Mouse (Mus musculus) lung, embryonic 15.5 days (tissue): Measurements from ENCODE around the gene R3hdml. TPM values are rescaled to one million over a fixed set of nuclear protein-coding genes. Genes with fewer than 3 reads are reported as not detected.

Experiments used
- ATAC-seq: fragments of 200-750 bp; cut with Nextera tagmentation; 2 replicates; pipeline ENCODE4 v1.8.0; 2017; ENCODE audit warnings: moderate number of reproducible peaks, borderline replicate concordance; ENCODE audit not compliant: low FRiP score, low TSS enrichment; ENCODE audit errors: extremely low read depth
- H3K27ac ChIP-seq: fragments of 300-500 bp; sonication (generic); 2 replicates; pipeline ENCODE4 v1.5.1; 2015; ENCODE audit warnings: moderate library complexity, mild to moderate bottlenecking, inconsistent platforms
- H3K27me3 ChIP-seq: fragments of 300-500 bp; sonication (generic); 2 replicates; pipeline ENCODE4 v1.6.1; 2015; ENCODE audit warnings: inconsistent platforms
- H3K36me3 ChIP-seq: fragments of 300-500 bp; sonication (generic); 2 replicates; pipeline ENCODE4 v1.6.1; 2015; ENCODE audit warnings: inconsistent platforms
- H3K4me1 ChIP-seq: fragments of 300-500 bp; sonication (generic); 2 replicates; pipeline ENCODE4 v1.6.1; 2015; ENCODE audit warnings: inconsistent platforms
- H3K4me2 ChIP-seq: fragments of 300-500 bp; sonication (generic); 2 replicates; pipeline ENCODE4 v1.6.1; 2015; ENCODE audit warnings: inconsistent platforms, mild to moderate bottlenecking, moderate library complexity
- H3K4me3 ChIP-seq: fragments of 300-500 bp; sonication (generic); 2 replicates; pipeline ENCODE4 v1.5.1; 2015; ENCODE audit warnings: mild to moderate bottlenecking, inconsistent platforms
- H3K9ac ChIP-seq: fragments of 300-500 bp; sonication (generic); 2 replicates; pipeline ENCODE4 v1.6.1; 2015; ENCODE audit warnings: inconsistent platforms
- H3K9me3 ChIP-seq: fragments of 300-500 bp; sonication (generic); 2 replicates; pipeline ENCODE4 v1.6.1; 2016; ENCODE audit warnings: inconsistent platforms
- WGBS: fragments of 180-500 bp; shearing (Covaris S2); methylation state at CpG from one replicate; pipeline ENCODE4 v1.1.7; 2015; 5-methylcytosine and 5-hydroxymethylcytosine counted together
- polyA plus RNA-seq: library from polyadenylated mRNA; unstranded; fragments of >200 nt; fragmentation: Nextera tagmentation; extraction: Ambion mirVana; gene quantifications from 2 replicates; pipeline ENCODE4 v1.2.1, GENCODE M21; 2015

R3hdml gene
- polyA plus RNA-seq, 1 experiment from 2014 or later = 0.14 TPM

DNA sequence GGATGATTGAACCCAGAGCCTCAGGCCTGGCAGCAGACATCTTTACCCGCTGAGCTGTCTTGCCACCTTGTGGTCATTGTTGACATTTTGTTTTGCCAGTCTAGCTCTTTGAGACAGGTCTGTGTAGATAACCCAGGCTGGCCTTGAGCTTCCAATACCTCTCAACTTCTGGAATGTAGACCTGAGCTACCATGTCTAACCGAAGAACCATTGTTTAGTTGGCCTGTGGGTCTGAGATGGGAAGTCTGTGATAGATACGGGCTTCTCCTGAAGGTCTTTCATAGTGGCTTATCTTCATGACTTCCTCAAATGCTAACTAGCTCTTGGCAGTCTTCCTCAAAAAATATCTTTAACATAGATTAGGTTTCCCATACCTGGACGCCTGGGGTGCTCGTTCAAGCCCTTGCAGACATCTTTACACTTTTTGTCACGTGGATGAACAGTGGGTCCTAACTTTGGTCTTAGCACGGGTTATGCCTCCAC is 33.7 kb downstream of the R3hdml start:
- no peak overlapping the region for H3K4me3 ChIP-seq
- no peak overlapping the region for H3K4me2 ChIP-seq
- no peaks in the 10 kb centered on the region for H3K4me1 ChIP-seq
- 83% methylated on average over 7 of the region's 7 CpGs for WGBS
- H3K36me3 ChIP-seq = no peaks in the 10 kb centered on the region
- no peak for ATAC-seq
- H3K9ac ChIP-seq = no peak overlapping the region
- H3K27me3 ChIP-seq = no peaks in the 10 kb centered on the region
- H3K27ac ChIP-seq = no peak overlapping the region
- no peaks in the 10 kb centered on the region for H3K9me3 ChIP-seq

DNA sequence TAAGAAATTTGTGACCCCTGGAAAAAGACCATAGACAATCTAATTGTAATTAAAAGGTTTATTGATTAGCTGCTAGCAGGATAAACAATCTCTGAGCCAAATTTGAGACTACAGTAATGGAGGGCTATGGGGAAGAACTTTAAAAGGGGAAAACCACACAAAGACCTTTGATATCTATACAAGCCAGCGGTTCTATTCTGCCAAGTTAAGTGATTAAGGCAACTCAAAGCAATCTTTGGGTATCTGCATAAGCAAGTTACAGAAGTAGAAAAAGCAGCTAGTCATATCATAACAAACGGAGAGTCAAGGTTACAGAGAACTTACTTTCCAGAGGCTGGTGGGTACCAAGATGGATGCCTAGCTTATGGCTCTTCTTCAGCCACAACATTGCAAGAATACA is 35.4 kb downstream of the R3hdml start:
- Histone ChIP-seq H3K4me2 (no peak overlapping the region), H3K9me3 (no peaks in the 10 kb centered on the region), H3K9ac (no peak overlapping the region), H3K4me1 (no peaks in the 10 kb centered on the region), H3K4me3 (no peak overlapping the region), H3K27ac (no peak overlapping the region), H3K36me3 (no peaks in the 10 kb centered on the region), H3K27me3 (no peaks in the 10 kb centered on the region)
- ATAC-seq = no peak
- 75% methylated on average over 2 of the region's 2 CpGs for WGBS

DNA sequence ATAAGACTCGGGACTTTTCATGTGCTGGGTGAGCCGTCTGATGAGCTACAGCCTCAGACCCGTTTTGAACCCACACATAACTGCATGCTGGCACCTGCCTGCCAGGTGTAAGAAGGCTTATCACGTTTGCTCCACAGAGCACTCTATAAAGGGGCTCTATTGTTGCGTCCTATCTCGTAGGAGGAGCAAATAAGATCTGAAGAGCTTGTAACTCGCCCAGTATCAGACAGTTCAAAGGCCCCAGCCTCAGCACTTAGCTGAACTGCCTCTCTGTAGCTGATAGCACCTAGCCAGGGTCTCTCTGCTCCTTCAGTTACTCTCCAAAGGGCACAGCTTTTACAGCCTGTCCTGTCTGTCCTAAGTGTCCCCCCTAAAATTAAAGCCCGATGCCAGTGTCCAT is 38.3 kb downstream of the R3hdml start:
- Histone ChIP-seq H3K36me3 (no peaks in the 10 kb centered on the region), H3K27ac (no peak overlapping the region), H3K4me3 (no peak overlapping the region), H3K9me3 (no peaks in the 10 kb centered on the region), H3K27me3 (no peaks in the 10 kb centered on the region), H3K4me1 (0 out of 2 replicates have a peak, but pooled peaks cover 4% of the 10 kb centered on the region), H3K9ac (no peak overlapping the region), H3K4me2 (no peak overlapping the region)
- no peak for ATAC-seq
- WGBS = 33% methylated on average over 8 of the region's 8 CpGs

DNA sequence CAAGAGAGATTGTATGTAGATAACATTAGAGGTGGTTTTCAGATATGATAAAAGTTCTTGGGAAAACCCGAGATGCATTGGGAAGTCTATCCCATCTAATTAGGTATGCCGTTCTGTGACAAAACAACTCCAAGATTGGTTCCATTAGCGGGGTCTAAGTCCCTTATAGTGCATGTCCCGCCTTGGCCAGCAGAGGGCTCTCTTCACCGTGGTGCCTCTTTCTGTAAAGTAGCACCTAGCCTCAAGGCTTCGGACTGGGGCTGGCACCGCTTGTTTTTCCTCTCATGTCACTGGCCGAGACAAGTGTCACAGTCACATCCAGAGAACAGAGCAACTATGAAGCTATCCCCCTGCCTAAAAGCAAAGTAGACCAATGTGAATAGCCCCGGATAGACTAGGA is 39.8 kb downstream of the R3hdml start:
- Histone ChIP-seq H3K27me3 (0 out of 2 replicates have a peak, but pooled peaks cover 7% of the 10 kb centered on the region), H3K36me3 (no peaks in the 10 kb centered on the region), H3K4me3 (no peak overlapping the region), H3K9ac (no peak overlapping the region), H3K27ac (no peak overlapping the region), H3K4me2 (no peak overlapping the region), H3K4me1 (0 out of 2 replicates have a peak, but pooled peaks cover 4% of the 10 kb centered on the region), H3K9me3 (no peaks in the 10 kb centered on the region)
- ATAC-seq = no peak
- 11% methylated on average over 9 of the region's 9 CpGs for WGBS

DNA sequence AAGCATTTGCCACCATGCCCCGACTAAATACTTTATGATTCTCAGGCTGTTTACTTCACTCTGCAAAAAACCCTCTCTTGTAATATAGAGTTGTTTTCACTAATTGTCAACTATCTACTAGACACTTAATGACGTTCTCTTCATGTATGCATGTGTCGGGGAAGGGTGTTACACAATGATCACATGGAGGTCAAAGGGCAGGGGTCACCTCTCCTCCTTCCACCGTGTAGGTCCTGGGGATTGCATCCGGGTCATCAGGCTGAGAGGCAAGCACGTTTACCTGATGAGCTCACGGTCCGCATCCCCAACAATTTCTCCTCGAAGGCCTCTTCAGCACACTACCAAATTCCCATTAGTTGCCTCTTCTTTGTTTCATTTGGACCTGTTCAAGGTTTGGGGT is 41.1 kb downstream of the R3hdml start:
- WGBS = 74% methylated on average over 9 of the region's 9 CpGs
- ATAC-seq = no peak
- Histone ChIP-seq H3K36me3 (no peaks in the 10 kb centered on the region), H3K4me3 (no peak overlapping the region), H3K9ac (no peak overlapping the region), H3K9me3 (no peaks in the 10 kb centered on the region), H3K4me1 (0 out of 2 replicates have a peak, but pooled peaks cover 4% of the 10 kb centered on the region), H3K27me3 (0 out of 2 replicates have a peak, but pooled peaks cover 7% of the 10 kb centered on the region), H3K4me2 (no peak overlapping the region), H3K27ac (no peak overlapping the region)

DNA sequence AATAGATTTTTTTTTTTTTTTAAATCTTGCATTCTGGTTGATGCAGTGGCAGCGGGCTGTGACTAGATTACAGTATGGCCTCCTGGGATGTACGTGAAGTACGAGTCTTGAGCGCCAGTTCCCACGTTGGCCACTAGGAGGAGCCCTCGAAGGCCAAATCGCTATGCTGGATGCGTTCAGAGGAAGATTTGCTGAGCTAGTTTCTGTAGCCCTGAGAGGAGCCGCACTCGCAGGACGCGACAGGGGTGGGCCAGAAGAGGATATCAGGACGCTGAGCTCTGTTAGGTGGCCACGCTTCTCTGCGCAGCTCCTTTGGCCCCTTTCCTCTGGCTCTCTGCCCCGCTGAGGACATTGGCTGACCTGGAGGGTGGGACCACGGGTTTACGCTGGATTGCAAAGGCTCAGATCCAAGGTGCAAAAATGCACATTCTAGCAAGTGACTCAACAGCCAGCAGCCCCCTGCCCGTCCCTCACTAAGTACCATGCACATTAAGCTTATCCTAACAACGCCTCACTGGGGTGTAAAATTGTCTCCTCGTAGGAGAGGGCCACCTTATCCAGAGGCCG is 42.9 kb downstream of the R3hdml start:
- 8% methylated on average over 22 of the region's 22 CpGs for WGBS
- H3K4me2 ChIP-seq = peak overlapping the region; percentile 62
- H3K9me3 ChIP-seq = no peaks in the 10 kb centered on the region
- ATAC-seq = peak; percentile 72
- H3K9ac ChIP-seq = peak overlapping the region; percentile 32; the same call in 1 of the 2 replicates
- no peaks in the 10 kb centered on the region for H3K36me3 ChIP-seq
- H3K27me3 ChIP-seq = 0 out of 2 replicates have a peak, but pooled peaks cover 7% of the 10 kb centered on the region
- H3K27ac ChIP-seq = no peak overlapping the region
- H3K4me3 ChIP-seq = peak overlapping the region; percentile 25
- 0 out of 2 replicates have a peak, but pooled peaks cover 4% of the 10 kb centered on the region for H3K4me1 ChIP-seq

DNA sequence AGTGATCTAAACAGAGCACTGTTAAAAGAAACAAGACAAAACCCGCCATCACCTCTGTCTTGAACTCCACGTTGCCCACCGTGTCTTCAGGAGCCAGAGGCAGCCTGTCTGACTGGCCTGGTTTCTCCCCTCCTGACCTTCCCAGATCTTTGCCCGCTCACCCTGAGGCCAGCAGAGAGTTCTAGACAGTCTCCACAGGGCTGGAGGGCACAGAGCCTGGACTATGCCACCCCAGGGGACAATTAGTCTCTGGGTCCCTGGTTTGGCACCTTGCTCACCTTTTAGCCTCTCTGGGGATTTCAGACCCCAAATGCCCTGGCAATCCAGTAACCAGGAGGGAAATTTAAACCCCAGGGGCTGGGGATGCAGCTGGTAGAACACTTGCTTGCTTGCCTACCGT is 45.3 kb downstream of the R3hdml start:
- H3K9ac ChIP-seq = no peak overlapping the region
- H3K36me3 ChIP-seq = no peaks in the 10 kb centered on the region
- no peak overlapping the region for H3K4me2 ChIP-seq
- no peak overlapping the region for H3K4me3 ChIP-seq
- no peak for ATAC-seq
- H3K27me3 ChIP-seq = 0 out of 2 replicates have a peak, but pooled peaks cover 7% of the 10 kb centered on the region
- H3K9me3 ChIP-seq = no peaks in the 10 kb centered on the region
- 0 out of 2 replicates have a peak, but pooled peaks cover 4% of the 10 kb centered on the region for H3K4me1 ChIP-seq
- no peak overlapping the region for H3K27ac ChIP-seq
- WGBS = 62% methylated on average over 5 of the region's 5 CpGs

DNA sequence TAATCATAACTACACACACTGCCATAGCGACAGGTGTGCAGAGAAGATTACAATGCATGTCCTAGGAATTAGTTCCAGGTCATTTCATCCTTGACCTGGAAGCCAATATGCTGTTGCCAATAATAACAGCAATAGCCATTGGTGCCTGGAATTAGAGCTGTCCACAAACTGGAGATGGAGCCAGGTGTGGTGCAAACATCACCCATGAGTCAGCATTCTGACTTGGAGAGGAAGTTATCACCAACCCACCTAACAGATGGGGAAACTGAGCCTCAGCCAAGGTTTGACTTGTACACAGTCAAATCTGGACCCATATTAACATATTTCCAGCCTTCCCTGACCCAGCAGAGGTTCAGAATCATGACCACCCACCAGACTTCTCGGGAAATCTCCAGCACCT is 46.3 kb downstream of the R3hdml start:
- no peak for ATAC-seq
- Histone ChIP-seq H3K4me2 (no peak overlapping the region), H3K4me3 (no peak overlapping the region), H3K4me1 (0 out of 2 replicates have a peak, but pooled peaks cover 4% of the 10 kb centered on the region), H3K9ac (no peak overlapping the region), H3K9me3 (no peaks in the 10 kb centered on the region), H3K27me3 (0 out of 2 replicates have a peak, but pooled peaks cover 7% of the 10 kb centered on the region), H3K36me3 (no peaks in the 10 kb centered on the region), H3K27ac (no peak overlapping the region)
- whole genome bisulfite sequencing = 79% methylated on average over 2 of the region's 2 CpGs

DNA sequence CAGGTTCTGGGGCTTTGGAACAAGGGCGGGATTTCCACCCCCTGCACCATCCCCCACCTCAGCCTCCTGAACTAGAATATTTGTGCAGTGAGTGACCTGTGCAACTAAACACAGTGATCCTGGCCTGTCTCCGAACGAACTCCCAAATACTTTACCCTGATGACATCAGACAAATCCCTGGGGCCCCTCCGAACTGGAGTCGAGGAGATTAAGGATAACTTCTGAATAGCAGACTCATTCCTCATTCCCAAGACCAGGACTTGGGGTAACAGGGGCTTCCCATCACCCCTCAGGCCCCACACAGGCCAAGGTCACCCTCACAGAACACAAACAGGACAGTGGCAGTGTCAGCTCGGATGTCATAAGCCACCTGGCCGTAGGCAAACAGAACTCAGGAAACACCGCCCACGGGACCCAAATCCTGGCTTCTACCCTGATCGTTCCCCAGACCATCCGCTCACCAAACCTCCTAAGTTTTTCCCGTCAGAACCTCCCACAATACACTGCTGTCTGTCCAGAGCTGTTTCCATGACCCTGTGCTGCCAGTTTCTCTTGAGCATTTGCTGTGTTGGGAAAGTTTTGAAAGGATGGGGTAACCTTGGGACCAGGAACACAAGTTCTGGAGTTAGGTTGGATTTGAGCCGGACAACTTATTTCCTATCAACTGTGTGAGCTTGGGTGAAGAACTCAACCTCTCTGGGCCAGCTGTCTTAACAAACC is 47.4 kb downstream of the R3hdml start:
- no peak overlapping the region for H3K4me2 ChIP-seq
- H3K4me3 ChIP-seq = no peak overlapping the region
- no peaks in the 10 kb centered on the region for H3K9me3 ChIP-seq
- H3K27me3 ChIP-seq = 0 out of 2 replicates have a peak, but pooled peaks cover 7% of the 10 kb centered on the region
- no peak overlapping the region for H3K27ac ChIP-seq
- H3K9ac ChIP-seq = no peak overlapping the region
- 0 out of 2 replicates have a peak, but pooled peaks cover 4% of the 10 kb centered on the region for H3K4me1 ChIP-seq
- 46% methylated on average over 13 of the region's 13 CpGs for WGBS
- no peak for ATAC-seq
- no peaks in the 10 kb centered on the region for H3K36me3 ChIP-seq

DNA sequence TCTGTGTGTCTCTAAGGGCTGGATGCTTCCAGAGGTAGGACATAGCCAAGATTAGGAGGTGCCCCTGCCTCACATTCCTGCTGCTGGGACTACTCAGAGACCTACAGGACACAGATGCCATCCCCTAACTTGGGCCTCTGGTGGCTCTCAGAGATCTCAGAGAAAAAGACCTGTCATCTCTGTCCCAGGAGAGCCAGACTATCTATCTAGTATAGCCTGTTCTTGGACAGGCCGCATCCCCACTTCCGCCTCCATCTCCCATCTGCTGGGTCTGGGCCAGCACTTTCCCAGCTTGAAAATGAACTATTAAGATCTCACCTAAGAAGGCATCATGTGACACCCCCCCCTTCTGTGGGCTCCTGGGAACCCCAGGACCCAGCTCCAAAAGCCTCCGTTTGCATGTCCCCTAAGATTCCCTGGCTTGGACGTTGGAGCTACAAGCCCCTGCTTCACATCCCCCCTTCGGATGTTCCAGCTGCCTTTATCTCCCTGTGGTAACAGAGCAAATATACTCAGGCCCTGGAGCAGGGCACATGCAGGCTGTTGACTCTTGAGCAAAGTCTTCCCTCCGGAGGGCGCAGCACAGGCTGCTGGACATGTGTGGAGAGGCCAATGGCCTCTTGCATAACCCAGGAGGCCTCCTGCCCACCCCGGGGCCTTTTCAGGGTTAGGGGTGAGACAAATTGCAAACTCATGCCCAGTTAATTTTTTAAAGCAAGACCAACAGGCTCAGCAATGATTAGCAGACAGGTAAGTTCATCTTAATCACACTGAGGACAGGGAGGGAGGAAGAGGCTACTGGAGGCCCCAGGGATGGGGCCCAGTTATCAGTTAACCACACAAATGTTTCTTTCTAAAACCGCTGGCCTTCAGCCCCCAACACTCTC is 48.4 kb downstream of the R3hdml start:
- H3K9me3 ChIP-seq = no peaks in the 10 kb centered on the region
- H3K27ac ChIP-seq = no peak overlapping the region
- no peak overlapping the region for H3K4me2 ChIP-seq
- H3K27me3 ChIP-seq = 0 out of 2 replicates have a peak, but pooled peaks cover 7% of the 10 kb centered on the region
- H3K9ac ChIP-seq = no peak overlapping the region
- WGBS = 62% methylated on average over 9 of the region's 9 CpGs
- no peak for ATAC-seq
- H3K4me1 ChIP-seq = no peaks in the 10 kb centered on the region
- H3K4me3 ChIP-seq = no peak overlapping the region
- H3K36me3 ChIP-seq = no peaks in the 10 kb centered on the region

DNA sequence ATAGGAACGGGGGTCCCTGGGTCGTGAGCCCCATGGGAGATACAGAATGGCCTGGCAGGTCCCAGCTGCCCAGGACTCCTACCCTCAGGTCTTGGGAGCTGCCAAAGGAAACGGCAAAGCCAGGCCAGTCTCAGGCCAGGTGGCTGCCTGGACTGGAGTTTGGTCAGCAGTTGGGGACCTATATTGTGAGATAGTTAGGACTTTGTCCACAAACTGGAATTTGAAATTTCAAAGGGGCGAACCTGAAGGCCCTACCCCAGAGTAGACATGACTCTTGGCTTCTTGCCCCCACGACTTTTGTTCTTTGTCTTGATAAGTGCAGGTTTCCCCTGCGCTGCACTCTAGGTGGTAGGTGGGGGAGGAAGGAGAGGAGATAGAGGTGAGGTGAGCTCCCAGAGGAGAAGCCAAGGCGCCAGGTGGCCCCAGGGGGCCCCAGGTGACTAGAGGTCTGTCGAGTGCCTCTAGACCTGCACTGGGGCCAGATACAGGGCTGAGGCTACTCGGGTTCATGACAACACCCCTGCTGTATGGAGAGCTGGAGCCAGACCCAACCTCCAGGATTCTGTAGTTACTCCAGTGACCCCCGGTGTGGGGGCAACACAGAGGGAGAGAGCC is 49.6 kb downstream of the R3hdml start:
- H3K9ac ChIP-seq = no peak overlapping the region
- no peaks in the 10 kb centered on the region for H3K27me3 ChIP-seq
- H3K4me1 ChIP-seq = no peaks in the 10 kb centered on the region
- 59% methylated on average over 10 of the region's 10 CpGs for WGBS
- no peaks in the 10 kb centered on the region for H3K9me3 ChIP-seq
- no peak overlapping the region for H3K27ac ChIP-seq
- no peak; the same call in 1 of the 2 replicates for ATAC-seq
- H3K4me3 ChIP-seq = no peak overlapping the region
- no peak overlapping the region for H3K4me2 ChIP-seq
- H3K36me3 ChIP-seq = no peaks in the 10 kb centered on the region
